Mouse (Mus musculus): ENCODE data around the gene Lyve1.

GRCm38 (mm10) chr7:110808962-110809361 is 54.1 kb downstream of the Lyve1 start:
- TF ChIP-seq CTCF (IDR thresholded peaks at IDR 0.05; ENCODE audit: low read depth), result no peak
- no peak for TF ChIP-seq EP300 (optimal IDR thresholded peaks at IDR 0.05)

All from stomach, postnatal 0 days (tissue).